Mouse (Mus musculus) spleen, adult 2 months (tissue): ENCODE results near the gene Commd4.

Experiments
- CTCF ChIP-seq: fragments of 200-500 bp; IDR thresholded peaks from 2 replicates; pipeline ENCODE4 v1.5.1; 2011; ENCODE audit warnings: mild to moderate bottlenecking, inconsistent platforms; ENCODE audit not compliant: insufficient read depth, insufficient read length, insufficient replicate concordance; ENCODE audit errors: extremely low read depth
- POLR2A ChIP-seq: fragments of 200-500 bp; IDR thresholded peaks from 2 replicates; pipeline ENCODE4 v1.6.1; 2011; ENCODE audit warnings: low read depth, low read length, inconsistent platforms

- TF ChIP-seq POLR2A (no peak), CTCF (no peak)
Measured at GRCm38 (mm10) chr9:57197414-57197813, 39.3 kb upstream of the Commd4 start.
